Mouse (Mus musculus) thymus, adult 2 months (tissue): ENCODE measurements around the gene Gli2.

Source experiments
- CTCF ChIP-seq: fragments of 200-500 bp; IDR thresholded peaks from 2 replicates; pipeline ENCODE4 v1.5.1; 2012; ENCODE audit warnings: mild to moderate bottlenecking, control low read depth, low read length, moderate library complexity, borderline replicate concordance; ENCODE audit not compliant: control insufficient read depth, poor library complexity, insufficient read depth; ENCODE audit errors: extremely low read depth
- POLR2A ChIP-seq: fragments of 200-500 bp; IDR thresholded peaks from 2 replicates; pipeline ENCODE4 v1.6.1; 2012; ENCODE audit warnings: mild to moderate bottlenecking, low read length, control low read depth, moderate library complexity; ENCODE audit not compliant: control insufficient read depth, poor library complexity, insufficient read depth; ENCODE audit errors: extremely low read depth

GRCm38 (mm10) chr1:118789871-118790270 lies 263.5 kb downstream of the Gli2 start:
- TF ChIP-seq POLR2A (no peak), CTCF (no peak)
